Mouse (Mus musculus) liver, adult 2 months (tissue): ENCODE results near the gene Lrrtm3. TPM values are rescaled to one million over a fixed set of nuclear protein-coding genes. Genes with fewer than 3 reads are reported as not detected.

Experiments
- DNase-seq: peaks from one replicate; pipeline ENCODE4 v3.0.0-alpha.2; 2011; ENCODE audit warnings: low read depth, low spot score; ENCODE audit errors: extremely low read depth
- H3K27ac ChIP-seq: fragments of 200-500 bp; replicated peaks from 2 replicates; pipeline ENCODE4 v1.5.1; 2012; ENCODE audit warnings: low read depth, mild to moderate bottlenecking, control low read depth, inconsistent platforms, low read length; ENCODE audit not compliant: insufficient read depth
- H3K27me3 ChIP-seq: fragments of 200-500 bp; 2 replicates; pipeline ENCODE4 v1.6.1; 2012; ENCODE audit warnings: mild to moderate bottlenecking, moderate library complexity, low read length, inconsistent platforms; ENCODE audit not compliant: control insufficient read depth, insufficient read depth
- H3K36me3 ChIP-seq: fragments of 200-500 bp; 2 replicates; pipeline ENCODE4 v1.6.1; 2012; ENCODE audit warnings: low read length, inconsistent platforms; ENCODE audit not compliant: control insufficient read depth, insufficient read depth
- H3K4me1 ChIP-seq: fragments of 200-500 bp; 2 replicates; pipeline ENCODE4 v1.6.1; 2011; ENCODE audit warnings: low read length; ENCODE audit not compliant: control insufficient read depth, insufficient read depth
- H3K4me3 ChIP-seq: fragments of 200-500 bp; 2 replicates; pipeline ENCODE4 v1.5.1; 2011; ENCODE audit warnings: low read depth, mild to moderate bottlenecking, control low read depth, low read length, moderate library complexity; ENCODE audit not compliant: insufficient read depth
- H3K79me2 ChIP-seq: fragments of 200-500 bp; 2 replicates; pipeline ENCODE4 v1.6.1; 2012; ENCODE audit warnings: inconsistent platforms, mild to moderate bottlenecking, low read length, moderate library complexity; ENCODE audit not compliant: control insufficient read depth, insufficient read depth
- H3K9ac ChIP-seq: fragments of 200-500 bp; 2 replicates; pipeline ENCODE4 v1.6.1; 2012; ENCODE audit warnings: low read depth, mild to moderate bottlenecking, control low read depth, inconsistent platforms, low read length
- CTCF ChIP-seq: fragments of 200-500 bp; IDR thresholded peaks from 2 replicates; pipeline ENCODE4 v1.5.1; 2011; ENCODE audit warnings: low read depth, low read length, control low read depth
- POLR2A ChIP-seq: fragments of 200-500 bp; IDR thresholded peaks from 2 replicates; pipeline ENCODE4 v1.6.1; 2011; ENCODE audit warnings: low read length, control low read depth; ENCODE audit not compliant: insufficient read depth; ENCODE audit errors: extremely low read depth
- WGBS: fragments of 180-500 bp; shearing (Covaris S2); methylation state at CpG from one replicate; pipeline ENCODE4 v1.1.7; 2018; 5-methylcytosine and 5-hydroxymethylcytosine counted together
- polyA plus RNA-seq: library from polyadenylated mRNA; depleted of rRNA; stranded (reverse); fragments of >200 nt; gene quantifications from 2 replicates; pipeline ENCODE4 v1.2.3, GENCODE M21; 2012
- total RNA-seq: library from RNA; depleted of rRNA; stranded (reverse); fragments of >200 nt; gene quantifications from 2 replicates; pipeline ENCODE4 v1.2.3, GENCODE M21; 2014

Gene Lrrtm3
- total and polyA plus RNA-seq, 2 experiments = not detected

GRCm38 (mm10) chr10:64086183-64086566 lies 3.9 kb downstream of the Lrrtm3 start:
- H3K36me3 ChIP-seq = no peaks in the 10 kb centered on the region
- DNase-seq = no peak
- no peak for TF ChIP-seq CTCF
- no peak for TF ChIP-seq POLR2A
- H3K27me3 ChIP-seq = peaks cover 4% of the 10 kb centered on the region; the same call in 1 of the 2 replicates
- WGBS = 68% methylated on average over 16 of the region's 16 CpGs
- 0 out of 2 replicates have a peak, but pooled peaks cover 2% of the 10 kb centered on the region for H3K4me1 ChIP-seq
- H3K27ac ChIP-seq = no peak overlapping the region
- no peak overlapping the region for H3K4me3 ChIP-seq
- H3K79me2 ChIP-seq = no peaks in the 10 kb centered on the region
- no peak overlapping the region for H3K9ac ChIP-seq

GRCm38 (mm10) chr10:64084465-64084864 lies 5.6 kb downstream of the Lrrtm3 start:
- H3K4me1 ChIP-seq = no peaks in the 10 kb centered on the region
- 16% methylated on average over 4 of the region's 4 CpGs for WGBS
- no peak for TF ChIP-seq POLR2A
- peak; percentile 57 for TF ChIP-seq CTCF
- no peaks in the 10 kb centered on the region for H3K27me3 ChIP-seq
- H3K36me3 ChIP-seq = no peaks in the 10 kb centered on the region
- DNase-seq = peak; percentile 73
- no peak overlapping the region for H3K9ac ChIP-seq
- H3K4me3 ChIP-seq = no peak overlapping the region
- H3K79me2 ChIP-seq = no peaks in the 10 kb centered on the region
- no peak overlapping the region for H3K27ac ChIP-seq

DNA sequence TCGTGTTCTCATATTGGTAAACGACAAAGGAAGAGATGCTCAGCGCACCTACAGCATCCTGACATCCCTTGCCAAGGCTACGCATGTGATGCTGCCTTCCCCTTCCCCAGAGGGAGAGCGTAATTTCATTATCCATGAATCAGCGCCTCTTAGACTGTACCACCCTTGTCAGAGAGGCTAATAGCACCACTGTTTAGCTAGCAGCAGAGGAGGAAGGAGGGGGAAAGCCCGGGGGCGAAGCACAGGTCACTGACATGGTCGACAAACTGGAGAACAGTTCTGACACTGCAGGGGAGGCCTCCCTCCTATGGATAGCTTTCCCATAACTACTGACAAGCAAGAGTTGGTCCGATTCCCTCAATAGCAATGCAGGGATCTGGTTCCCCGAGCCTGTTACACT lies 6.3 kb downstream of the Lrrtm3 start:
- no peak for DNase-seq
- Histone ChIP-seq H3K79me2 (no peaks in the 10 kb centered on the region), H3K4me3 (no peak overlapping the region), H3K4me1 (no peaks in the 10 kb centered on the region), H3K27me3 (no peaks in the 10 kb centered on the region), H3K27ac (no peak overlapping the region), H3K9ac (no peak overlapping the region), H3K36me3 (no peaks in the 10 kb centered on the region)
- WGBS = 55% methylated on average over 11 of the region's 11 CpGs
- no peak for TF ChIP-seq POLR2A
- no peak for TF ChIP-seq CTCF

GRCm38 (mm10) chr10:64082345-64082744 lies 7.7 kb downstream of the Lrrtm3 start:
- WGBS = 59% methylated on average over 3 of the region's 3 CpGs
- no peaks in the 10 kb centered on the region for H3K4me1 ChIP-seq
- H3K36me3 ChIP-seq = no peaks in the 10 kb centered on the region

DNA sequence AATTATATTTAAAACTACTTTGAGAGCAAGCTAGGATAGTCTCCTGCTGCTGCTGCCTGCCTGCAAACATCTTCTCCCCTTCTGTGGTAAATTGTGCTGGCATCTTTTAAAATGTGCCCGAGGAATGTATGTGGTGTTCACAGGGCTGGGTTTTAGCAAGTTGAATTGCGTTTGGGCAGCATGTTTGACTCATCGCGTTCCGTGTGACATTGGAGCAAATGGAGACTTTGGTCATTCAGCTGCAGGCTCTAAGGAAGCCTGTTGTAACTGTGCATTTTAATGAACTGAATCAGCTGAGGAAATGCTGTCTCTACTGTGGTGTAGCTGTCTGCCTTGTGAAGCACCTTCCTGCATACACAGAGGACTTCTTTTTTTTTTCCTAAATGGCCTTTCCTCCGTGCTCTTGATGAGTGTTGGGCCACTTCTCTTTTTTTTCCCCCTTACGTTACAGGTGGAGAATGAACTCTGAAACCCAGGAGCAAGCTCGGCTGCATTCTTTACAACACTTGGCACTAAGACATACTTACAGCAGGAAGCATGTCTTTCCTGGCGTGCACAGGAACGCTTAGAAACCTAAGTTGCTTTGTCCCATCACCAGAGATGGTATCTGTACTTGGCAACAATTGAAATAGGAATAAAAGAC lies 13.5 kb downstream of the Lrrtm3 start:
- 61% methylated on average over 10 of the region's 10 CpGs for WGBS
- no peaks in the 10 kb centered on the region for H3K79me2 ChIP-seq
- no peaks in the 10 kb centered on the region; the same call in none of the 2 replicates for H3K4me1 ChIP-seq
- H3K27me3 ChIP-seq = no peaks in the 10 kb centered on the region
- H3K27ac ChIP-seq = no peak overlapping the region
- no peak for DNase-seq
- H3K36me3 ChIP-seq = no peaks in the 10 kb centered on the region
- TF ChIP-seq POLR2A = no peak
- no peak for TF ChIP-seq CTCF
- no peak overlapping the region for H3K9ac ChIP-seq
- H3K4me3 ChIP-seq = no peak overlapping the region

More at GRCm38 (mm10) chr10:64082345-64082744, 7.7 kb downstream of the Lrrtm3 start:
- DNase-seq = no peak
- Histone ChIP-seq H3K4me3 (no peak overlapping the region), H3K9ac (no peak overlapping the region), H3K27me3 (no peaks in the 10 kb centered on the region), H3K79me2 (no peaks in the 10 kb centered on the region), H3K27ac (no peak overlapping the region)
- TF ChIP-seq CTCF (no peak), POLR2A (no peak)

DNA sequence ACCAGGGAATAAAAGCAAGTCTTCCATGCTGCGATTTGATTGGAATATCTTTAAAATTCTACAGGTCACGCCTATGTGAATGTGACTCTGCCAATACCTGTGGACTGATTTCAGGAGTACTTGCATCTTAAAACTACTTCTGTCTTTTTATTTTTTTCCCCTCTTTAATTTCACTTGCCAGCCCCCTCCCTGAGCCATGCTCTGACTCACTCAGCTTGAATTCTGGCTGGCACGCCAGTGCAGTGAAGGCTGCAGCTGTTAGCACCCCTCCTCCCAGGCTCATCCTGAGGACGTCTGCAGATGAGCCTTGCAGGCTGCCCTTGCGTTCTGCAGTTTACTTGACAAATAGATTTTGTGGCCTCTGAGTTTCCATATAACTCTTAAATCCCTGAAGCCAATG lies 14.1 kb downstream of the Lrrtm3 start:
- Histone ChIP-seq H3K27ac (no peak overlapping the region), H3K4me3 (no peak overlapping the region), H3K79me2 (no peaks in the 10 kb centered on the region), H3K9ac (no peak overlapping the region), H3K4me1 (no peaks in the 10 kb centered on the region; the same call in none of the 2 replicates), H3K36me3 (no peaks in the 10 kb centered on the region), H3K27me3 (no peaks in the 10 kb centered on the region)
- DNase-seq = no peak
- WGBS = 40% methylated on average over 5 of the region's 5 CpGs
- TF ChIP-seq CTCF (no peak), POLR2A (no peak)
